Mouse (Mus musculus) stomach, embryonic 14.5 days (tissue): ENCODE results near the gene Tia1. TPM values are rescaled to one million over a fixed set of nuclear protein-coding genes. Genes with fewer than 3 reads are reported as not detected.
A peak's percentile ranks its signal among the peaks of the same experiment; 100 is the strongest.

Source experiments
- ATAC-seq: fragments of 200-750 bp; cut with Nextera tagmentation; 2 replicates; pipeline ENCODE4 v1.8.0; 2017; ENCODE audit warnings: low read depth, moderate TSS enrichment; ENCODE audit not compliant: insufficient number of reproducible peaks, insufficient read depth, low FRiP score
- H3K27ac ChIP-seq: fragments of 300-500 bp; sonication (generic); 2 replicates; pipeline ENCODE4 v1.5.1; 2014; ENCODE audit warnings: mild to moderate bottlenecking, low read length, moderate library complexity, mixed read lengths
- H3K27me3 ChIP-seq: fragments of 300-500 bp; sonication (generic); 2 replicates; pipeline ENCODE4 v1.6.1; 2014; ENCODE audit warnings: low read length, control low read depth, mixed read lengths; ENCODE audit not compliant: control insufficient read depth, insufficient read depth
- H3K36me3 ChIP-seq: fragments of 300-500 bp; sonication (generic); 2 replicates; pipeline ENCODE4 v1.6.1; 2014; ENCODE audit warnings: mild to moderate bottlenecking, control low read depth, low read length, moderate library complexity, mixed read lengths; ENCODE audit not compliant: control insufficient read depth, insufficient read depth
- H3K4me1 ChIP-seq: fragments of 300-500 bp; sonication (generic); 2 replicates; pipeline ENCODE4 v1.6.1; 2014; ENCODE audit warnings: low read length, control low read depth, mixed read lengths; ENCODE audit not compliant: control insufficient read depth, insufficient read depth
- H3K4me2 ChIP-seq: fragments of 300-500 bp; sonication (generic); replicated peaks from 2 replicates; pipeline ENCODE4 v1.6.1; 2014; ENCODE audit warnings: low read depth, low read length, control low read depth
- H3K4me3 ChIP-seq: fragments of 300-500 bp; sonication (generic); 2 replicates; pipeline ENCODE4 v1.5.1; 2014; ENCODE audit warnings: low read depth, low read length, control low read depth
- H3K9ac ChIP-seq: fragments of 300-500 bp; sonication (generic); replicated peaks from 2 replicates; pipeline ENCODE4 v1.6.1; 2014; ENCODE audit warnings: low read depth, mild to moderate bottlenecking, control low read depth, low read length, moderate library complexity, mixed read lengths
- H3K9me3 ChIP-seq: fragments of 300-500 bp; sonication (generic); 2 replicates; pipeline ENCODE4 v1.6.1; 2016; ENCODE audit warnings: low read depth, low read length, control low read depth; ENCODE audit not compliant: control insufficient read depth
- WGBS: fragments of 180-500 bp; shearing (Covaris S2); extraction: QIAGEN DNeasy Blood & Tissue Kit; methylation state at CpG from one replicate; pipeline ENCODE4 v1.1.7; 2014; 5-methylcytosine and 5-hydroxymethylcytosine counted together
- polyA plus RNA-seq: library from polyadenylated mRNA; unstranded; fragments of >200 nt; fragmentation: Nextera tagmentation; extraction: Ambion mirVana; gene quantifications from 2 replicates; pipeline ENCODE4 v1.2.1, GENCODE M21; 2014

Gene Tia1
- polyA plus RNA-seq, 1 experiment from 2014 or later = 245 TPM

GRCm38 (mm10) chr6:86431531-86431930 lies 27.5 kb downstream of the Tia1 start:
- no peak overlapping the region for H3K9ac ChIP-seq
- no peak overlapping the region for H3K4me3 ChIP-seq
- H3K9me3 ChIP-seq = no peaks in the 10 kb centered on the region
- WGBS = 98% methylated on average over 3 of the region's 3 CpGs
- H3K4me2 ChIP-seq = no peak overlapping the region
- H3K27ac ChIP-seq = no peak overlapping the region
- H3K36me3 ChIP-seq = peaks cover 71% of the 10 kb centered on the region
- no peaks in the 10 kb centered on the region for H3K27me3 ChIP-seq
- H3K4me1 ChIP-seq = no peaks in the 10 kb centered on the region
- ATAC-seq = no peak

GRCm38 (mm10) chr6:86433696-86434095 lies 29.7 kb downstream of the Tia1 start:
- Histone ChIP-seq H3K4me2 (no peak overlapping the region), H3K9ac (no peak overlapping the region), H3K27me3 (no peaks in the 10 kb centered on the region), H3K36me3 (peaks cover 50% of the 10 kb centered on the region), H3K9me3 (no peaks in the 10 kb centered on the region), H3K27ac (no peak overlapping the region), H3K4me3 (no peak overlapping the region), H3K4me1 (no peaks in the 10 kb centered on the region)
- no peak for ATAC-seq
- WGBS = 91% methylated on average over 1 of the region's 1 CpGs

GRCm38 (mm10) chr6:86437711-86438110 lies 33.7 kb downstream of the Tia1 start:
- H3K4me3 ChIP-seq = peak overlapping the region; percentile 66
- H3K9me3 ChIP-seq = no peaks in the 10 kb centered on the region
- WGBS = 3% methylated on average over 14 of the region's 14 CpGs
- peak overlapping the region; percentile 96 for H3K27ac ChIP-seq
- H3K9ac ChIP-seq = peak overlapping the region; percentile 49
- H3K36me3 ChIP-seq = peaks cover 25% of the 10 kb centered on the region
- ATAC-seq = 0 out of 2 replicates have a peak, but pooled peaks have one; percentile 61
- H3K4me1 ChIP-seq = peaks cover 6% of the 10 kb centered on the region; the same call in 1 of the 2 replicates
- peak overlapping the region; percentile 57 for H3K4me2 ChIP-seq
- no peaks in the 10 kb centered on the region for H3K27me3 ChIP-seq

- Histone ChIP-seq H3K4me3 (peak within 1 kb of the TSS; percentile 66), H3K9ac (peak within 1 kb of the TSS; percentile 49), H3K4me2 (peak within 1 kb of the TSS; percentile 61), H3K4me1 (peaks cover 6% of the 10 kb centered on the region; the same call in 1 of the 2 replicates), H3K27ac (peak within 1 kb of the TSS; percentile 96), H3K27me3 (no peaks in the 10 kb centered on the region), H3K9me3 (no peaks in the 10 kb centered on the region), H3K36me3 (peaks cover 20% of the 10 kb centered on the region)
- ATAC-seq = peak; percentile 91
- under 1% methylated on average over 59 of the region's 59 CpGs for WGBS
Observed at GRCm38 (mm10) chr6:86438272-86439118, 34.5 kb downstream of the Tia1 start, which contains the start of gene C87436. Gene C87436 (plus strand): TSS chr6:86438374.

GRCm38 (mm10) chr6:86439119-86439496 lies 35.1 kb downstream of the Tia1 start:
- ATAC-seq = no peak

GRCm38 (mm10) chr6:86439531-86439930 lies 35.5 kb downstream of the Tia1 start:
- no peak overlapping the region for H3K27ac ChIP-seq
- peaks cover 25% of the 10 kb centered on the region for H3K36me3 ChIP-seq
- no peaks in the 10 kb centered on the region for H3K27me3 ChIP-seq
- WGBS = 94% methylated on average over 1 of the region's 1 CpGs
- ATAC-seq = no peak
- peak overlapping the region; percentile 49; the same call in 1 of the 2 replicates for H3K9ac ChIP-seq
- H3K9me3 ChIP-seq = no peaks in the 10 kb centered on the region
- H3K4me1 ChIP-seq = peaks cover 6% of the 10 kb centered on the region; the same call in 1 of the 2 replicates
- H3K4me3 ChIP-seq = peak overlapping the region; percentile 66
- H3K4me2 ChIP-seq = peak overlapping the region; percentile 61

More at GRCm38 (mm10) chr6:86439119-86439496, 35.1 kb downstream of the Tia1 start:
- Histone ChIP-seq H3K4me1 (peaks cover 6% of the 10 kb centered on the region; the same call in 1 of the 2 replicates), H3K4me2 (peak overlapping the region; percentile 61), H3K36me3 (peaks cover 23% of the 10 kb centered on the region), H3K27me3 (no peaks in the 10 kb centered on the region), H3K9me3 (no peaks in the 10 kb centered on the region), H3K27ac (peak overlapping the region; percentile 96), H3K9ac (peak overlapping the region; percentile 49), H3K4me3 (peak overlapping the region; percentile 66)
- WGBS = 5% methylated on average over 13 of the region's 13 CpGs

GRCm38 (mm10) chr6:86441571-86441970 lies 37.6 kb downstream of the Tia1 start:
- Histone ChIP-seq H3K36me3 (peaks cover 20% of the 10 kb centered on the region), H3K4me2 (no peak overlapping the region), H3K4me3 (no peak overlapping the region), H3K9ac (no peak overlapping the region), H3K4me1 (peaks cover 6% of the 10 kb centered on the region; the same call in 1 of the 2 replicates), H3K9me3 (no peaks in the 10 kb centered on the region), H3K27me3 (no peaks in the 10 kb centered on the region), H3K27ac (no peak overlapping the region)
- 96% methylated on average over 10 of the region's 10 CpGs for WGBS
- no peak for ATAC-seq

- Histone ChIP-seq H3K9me3 (no peaks in the 10 kb centered on the region), H3K4me1 (no peaks in the 10 kb centered on the region), H3K4me3 (no peak overlapping the region), H3K9ac (no peak overlapping the region), H3K36me3 (peaks cover 35% of the 10 kb centered on the region), H3K27ac (no peak overlapping the region), H3K4me2 (no peak overlapping the region), H3K27me3 (no peaks in the 10 kb centered on the region)
- ATAC-seq = no peak
- WGBS = 90% methylated on average over 18 of the region's 18 CpGs
Observed at GRCm38 (mm10) chr6:86445551-86445950, 41.5 kb downstream of the Tia1 start.
